ENCODE assay signal across 14 mouse cellular contexts in the genomic region with DNA sequence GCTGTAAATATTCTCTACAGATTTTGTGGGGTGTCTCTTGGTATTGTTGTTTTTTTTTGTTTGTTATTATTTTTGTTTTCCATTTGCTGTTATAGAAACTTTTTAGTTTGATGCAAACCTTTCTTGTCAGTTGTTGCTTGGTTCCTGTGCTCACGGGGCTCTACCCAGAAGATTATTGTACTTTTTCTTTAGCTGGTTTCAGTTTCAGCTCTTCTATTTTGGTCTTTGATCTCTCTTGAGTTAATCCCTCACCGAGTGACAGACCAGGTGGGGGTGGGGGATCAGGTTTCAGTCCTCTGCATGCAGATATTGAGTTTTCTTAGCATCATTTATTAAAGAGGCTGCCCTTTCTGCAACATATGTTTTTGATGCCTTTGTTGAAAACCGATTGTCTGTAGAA.
DNase-seq lines count a peak whose midpoint lies in the region.
"Had no signal": no experiment of that assay in that cellular context is flagged by ENCODE, and none has a peak within 500 bp of the region (broad histone marks: within the 10 kb centered on the region; RNA-seq: fewer than 3 reads in every experiment).

No protein-coding gene starts in this region.

- peaks cover 8% of the 10 kb centered on the region for H3K9me3 ChIP-seq in embryonic facial prominence, embryonic 10.5 days

- H3K36me3 ChIP-seq in embryonic facial prominence, embryonic 10.5 days (replicated peaks): no peaks in the 10 kb centered on the region
- H3K36me3 ChIP-seq: limb, embryonic 13.5 days had no signal

- WGBS in embryonic facial prominence, embryonic 10.5 days: 38% methylated on average over 3 of the region's 3 CpGs

- DNase-seq in embryo, embryonic 11 days: peak; percentile 27
- no peak for DNase-seq in embryo, embryonic 9.5 days (ENCODE audit: extremely low spot score)
- DNase-seq in spleen, postnatal 36 days (ENCODE audit: low spot score in 2 of 2): peak; percentile 30 to 39
- no peak for DNase-seq in spleen, adult 18-20 months
- peak; percentile 50 for DNase-seq in embryonic facial prominence, embryonic 10.5 days (ENCODE audit: low spot score)
- peak; percentile 68 for DNase-seq in naive thymus-derived CD4-positive, alpha-beta T cell, adult 2 months (ENCODE audit: low read depth)
- no peak for DNase-seq in gastrocnemius, postnatal 10 days
- DNase-seq in urinary bladder, postnatal 25 days (ENCODE audit: low spot score): no peak
- DNase-seq: cerebellum, adult 18-20 months; kidney, postnatal 4 days; layer of hippocampus, postnatal 36 days; lung, adult 18-20 months had no signal

- no peak overlapping the region for H3K27ac ChIP-seq in embryonic facial prominence, embryonic 10.5 days (replicated peaks)
- H3K27ac ChIP-seq: hindbrain, embryonic 14.5 days; limb, embryonic 13.5 days had no signal

- H3K4me1 ChIP-seq in embryonic facial prominence, embryonic 10.5 days: no peaks in the 10 kb centered on the region
- H3K4me1 ChIP-seq: limb, embryonic 13.5 days had no signal

- no peak overlapping the region for H3K4me3 ChIP-seq in embryonic facial prominence, embryonic 10.5 days
- H3K4me3 ChIP-seq: limb, embryonic 13.5 days had no signal

- no peaks in the 10 kb centered on the region for H3K27me3 ChIP-seq in embryonic facial prominence, embryonic 10.5 days (replicated peaks; ENCODE audit: low read depth, poor library complexity, severe bottlenecking)
- H3K27me3 ChIP-seq: limb, embryonic 13.5 days had no signal

Comparison
In these comparisons a context has a peak if more than half of its experiments do, and no peak if none do; other contexts are left out.
1. DNase-seq: peak in embryo, embryonic 11 days (single experiment), spleen, postnatal 36 days (2 of 2), embryonic facial prominence, embryonic 10.5 days (single experiment) and naive thymus-derived CD4-positive, alpha-beta T cell, adult 2 months (single experiment); none in embryo, embryonic 9.5 days (single experiment), spleen, adult 18-20 months (0 of 2), gastrocnemius, postnatal 10 days (single experiment) and urinary bladder, postnatal 25 days (single experiment).